Mouse (Mus musculus): Measurements from ENCODE around the gene Sestd1.

DNA sequence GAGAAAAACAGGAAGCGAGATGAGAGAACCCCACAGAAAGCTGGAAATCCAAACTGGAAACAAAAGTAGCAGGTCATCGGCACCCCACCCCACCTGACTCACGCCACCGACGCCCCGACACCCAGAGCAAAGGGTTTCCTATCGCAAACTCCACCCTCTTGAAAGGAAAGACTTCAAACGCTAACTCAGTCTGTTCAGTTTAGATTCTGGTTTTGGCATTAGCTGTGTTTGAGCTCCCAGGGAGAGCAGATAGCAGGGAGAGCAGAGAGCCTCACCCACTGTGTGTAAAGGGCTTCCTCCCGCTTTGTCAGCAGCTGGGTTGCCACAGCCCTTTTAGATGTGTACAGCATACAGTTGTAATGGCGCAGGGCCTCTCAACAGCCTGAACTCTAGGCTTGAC, 104.0 kb downstream of the Sestd1 start:
- no peak for TF ChIP-seq POLR2A (IDR thresholded peaks at IDR 0.05; ENCODE audit: insufficient read length, low read depth)
- TF ChIP-seq E2F4 (IDR thresholded peaks at IDR 0.05; ENCODE audit: insufficient read depth): no peak
- TF ChIP-seq MAX (IDR thresholded peaks at IDR 0.05; ENCODE audit: low read depth): no peak

Data from myocyte (in vitro differentiated cells).